8 mouse cellular contexts compared by ENCODE assay signal in the genomic region with DNA sequence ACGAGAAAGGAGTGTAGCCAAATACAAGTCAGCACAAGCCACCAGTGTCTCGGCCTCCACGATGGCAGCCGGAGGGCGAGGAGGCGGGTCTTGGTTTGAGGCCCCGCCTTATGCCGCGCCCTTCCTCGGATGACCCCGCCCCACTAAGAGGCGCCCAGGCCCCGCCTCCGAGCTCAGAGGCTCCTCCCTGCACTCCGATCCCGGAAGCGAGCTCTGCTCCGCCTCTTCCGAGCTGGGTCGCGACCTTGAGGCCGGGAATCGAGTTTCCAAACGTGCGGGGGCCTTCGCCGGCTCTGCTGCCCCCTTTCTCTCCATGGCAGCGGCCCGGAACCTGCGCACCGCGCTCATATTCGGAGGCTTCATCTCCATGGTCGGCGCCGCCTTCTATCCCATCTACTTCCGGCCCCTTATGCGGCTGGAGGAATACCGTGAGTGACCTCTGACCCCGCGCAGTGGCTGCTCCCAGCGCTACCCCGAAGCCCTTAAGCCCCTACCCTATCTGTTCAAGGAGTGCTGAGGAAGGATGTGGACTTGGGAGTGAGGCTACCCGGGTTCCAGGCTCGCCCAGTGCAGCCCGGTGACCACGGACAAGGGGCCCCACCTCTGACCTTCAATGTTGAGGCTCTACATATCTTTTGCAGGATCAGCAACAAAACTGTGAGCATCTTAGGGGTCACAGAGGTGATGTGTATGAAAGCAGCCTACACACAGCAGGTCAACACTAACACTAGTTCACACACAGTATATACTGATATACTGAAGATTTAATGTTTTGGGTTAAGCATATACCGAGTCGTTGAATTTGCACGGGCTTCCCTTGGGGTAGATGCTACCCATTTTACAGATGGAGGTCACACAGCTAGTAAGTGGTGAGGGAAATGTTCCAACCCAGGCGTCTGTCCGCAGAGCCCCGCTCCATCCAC. TPM values are rescaled to one million over a fixed set of nuclear protein-coding genes. Genes with fewer than 3 reads are reported as not detected.
DNase-seq lines count a peak whose midpoint lies in the region; ATAC-seq and TF ChIP-seq lines count a peak whose summit lies in the region.

TSS of gene Smim20 (plus strand) at position 153 of the 923 bp plus-strand sequence.

- H3K27ac ChIP-seq in bone marrow macrophage, adult 2 months (ENCODE audit: insufficient read depth, low read depth, low read length): peak within 1 kb of the TSS; percentile 82
- peak within 1 kb of the TSS; percentile 97 for H3K27ac ChIP-seq in heart, embryonic 10.5 days
- H3K27ac ChIP-seq in kidney, embryonic 16.5 days (ENCODE audit: low read length): peak within 1 kb of the TSS; percentile 80
- peak within 1 kb of the TSS; percentile 74 for H3K27ac ChIP-seq in liver, embryonic 12.5 days
- peak within 1 kb of the TSS; percentile 58 for H3K27ac ChIP-seq in stomach, embryonic 15.5 days

- peaks cover 11% of the 10 kb centered on the region for H3K4me1 ChIP-seq in bone marrow macrophage, adult 2 months (ENCODE audit: control insufficient read depth, insufficient read depth, low read length)
- peaks cover 40% of the 10 kb centered on the region for H3K4me1 ChIP-seq in heart, embryonic 10.5 days
- H3K4me1 ChIP-seq in kidney, embryonic 16.5 days (ENCODE audit: insufficient read depth, low read length): peaks cover 22% of the 10 kb centered on the region
- H3K4me1 ChIP-seq in liver, embryonic 12.5 days: peaks cover 46% of the 10 kb centered on the region
- H3K4me1 ChIP-seq in stomach, embryonic 15.5 days: peaks cover 4% of the 10 kb centered on the region; the same call in 1 of the 2 replicates

- WGBS in heart, embryonic 10.5 days: 11% methylated on average over 52 of the region's 53 CpGs
- WGBS in kidney, embryonic 16.5 days: 10% methylated on average over 53 of the region's 53 CpGs
- 9% methylated on average over 53 of the region's 53 CpGs for WGBS in liver, embryonic 12.5 days (ENCODE audit: insufficient replicate concordance)
- 12% methylated on average over 53 of the region's 53 CpGs for WGBS in stomach, embryonic 15.5 days

- peak within 1 kb of the TSS; percentile 81 for H3K4me3 ChIP-seq in bone marrow macrophage, adult 2 months (ENCODE audit: insufficient read depth, low read length)
- H3K4me3 ChIP-seq in heart, embryonic 10.5 days: peak within 1 kb of the TSS; percentile 80
- H3K4me3 ChIP-seq in kidney, embryonic 16.5 days (ENCODE audit: low read length): peak within 1 kb of the TSS; percentile 61
- H3K4me3 ChIP-seq in liver, embryonic 12.5 days: peak within 1 kb of the TSS; percentile 74
- peak within 1 kb of the TSS; percentile 57 for H3K4me3 ChIP-seq in stomach, embryonic 15.5 days (replicated peaks)

- peak; percentile 96 for DNase-seq in B cell, adult 2 months
- DNase-seq in heart, embryonic 10.5 days (ENCODE audit: low spot score): peak; percentile 96
- peak; percentile 84 to 91 for DNase-seq in natural killer cell, adult 2 months (ENCODE audit: low spot score in 2 of 2)

- peak within 1 kb of the TSS; percentile 68 for H3K4me2 ChIP-seq in kidney, embryonic 16.5 days (replicated peaks; ENCODE audit: low read depth, low read length)
- H3K4me2 ChIP-seq in liver, embryonic 12.5 days: peak within 1 kb of the TSS; percentile 76
- peak within 1 kb of the TSS; percentile 69 for H3K4me2 ChIP-seq in stomach, embryonic 15.5 days

- no peaks in the 10 kb centered on the region for H3K36me3 ChIP-seq in heart, embryonic 10.5 days
- H3K36me3 ChIP-seq in kidney, embryonic 16.5 days (ENCODE audit: insufficient read depth, low read length): no peaks in the 10 kb centered on the region
- 0 out of 2 replicates have a peak, but pooled peaks cover 3% of the 10 kb centered on the region for H3K36me3 ChIP-seq in liver, embryonic 12.5 days
- no peaks in the 10 kb centered on the region for H3K36me3 ChIP-seq in stomach, embryonic 15.5 days

- H3K9ac ChIP-seq in kidney, embryonic 16.5 days (replicated peaks; ENCODE audit: low read length): peak within 1 kb of the TSS; percentile 69
- H3K9ac ChIP-seq in liver, embryonic 12.5 days: peak within 1 kb of the TSS; percentile 76
- H3K9ac ChIP-seq in stomach, embryonic 15.5 days: peak within 1 kb of the TSS; percentile 13; the same call in 1 of the 2 replicates

- H3K9me3 ChIP-seq in heart, embryonic 10.5 days: no peaks in the 10 kb centered on the region
- H3K9me3 ChIP-seq in kidney, embryonic 16.5 days (ENCODE audit: low read length): 0 out of 2 replicates have a peak, but pooled peaks cover under 1% of the 10 kb centered on the region
- H3K9me3 ChIP-seq in liver, embryonic 12.5 days (replicated peaks): no peaks in the 10 kb centered on the region
- H3K9me3 ChIP-seq in stomach, embryonic 15.5 days: no peaks in the 10 kb centered on the region

- no peak for TF ChIP-seq CTCF in bone marrow macrophage, adult 2 months (IDR thresholded peaks at IDR 0.05; ENCODE audit: low read depth, low read length)

- no peak for TF ChIP-seq POLR2A in bone marrow macrophage, adult 2 months (IDR thresholded peaks at IDR 0.05; ENCODE audit: borderline replicate concordance, low read depth, low read length)

- peak; percentile 98 for ATAC-seq in erythroblast, adult 5-6 weeks (replicated peaks; ENCODE audit: low FRiP score, poor library complexity, severe bottlenecking)
- peak; percentile 92 for ATAC-seq in kidney, embryonic 16.5 days (ENCODE audit: low FRiP score, low TSS enrichment)
- ATAC-seq in liver, embryonic 12.5 days: peak; percentile 95
- peak; percentile 95 for ATAC-seq in stomach, embryonic 15.5 days (ENCODE audit: insufficient read depth, low FRiP score, low read depth)

- H3K27me3 ChIP-seq in heart, embryonic 10.5 days (ENCODE audit: insufficient read depth, poor library complexity, severe bottlenecking): no peaks in the 10 kb centered on the region
- no peaks in the 10 kb centered on the region for H3K27me3 ChIP-seq in kidney, embryonic 16.5 days (ENCODE audit: insufficient read depth, low read length)
- no peaks in the 10 kb centered on the region for H3K27me3 ChIP-seq in liver, embryonic 12.5 days (replicated peaks)
- no peaks in the 10 kb centered on the region for H3K27me3 ChIP-seq in stomach, embryonic 15.5 days (replicated peaks)

RNA-seq across cellular contexts. Expression of gene Smim20, which starts in this region (rescaled TPM):
- 42.0 and 45.6 TPM in 2 replicates for polyA plus RNA-seq in bone marrow macrophage, adult 2 months (2012; ENCODE audit: insufficient read depth, insufficient read length, missing spikeins)
- total RNA-seq in erythroblast, adult 5-6 weeks (2015; ENCODE audit: low replicate concordance): 6.0 and 34.3 TPM in 2 replicates
- total RNA-seq in erythroblast, adult 5-6 weeks (2017; ENCODE audit: low replicate concordance): 7.5 and 10.6 TPM in 2 replicates
- 104 and 164 TPM in 2 replicates for polyA plus RNA-seq in heart, embryonic 10.5 days (2016; fragmentation: Nextera tagmentation; extraction: Ambion mirVana)
- polyA plus RNA-seq in kidney, embryonic 16.5 days (2015; fragmentation: Nextera tagmentation; extraction: Ambion mirVana): 98.2 and 98.5 TPM in 2 replicates
- polyA plus RNA-seq in liver, embryonic 12.5 days (2016; fragmentation: Nextera tagmentation; extraction: Ambion mirVana): 38.3 and 47.5 TPM in 2 replicates
- 85.6 and 89.8 TPM in 2 replicates for polyA plus RNA-seq in stomach, embryonic 15.5 days (2015; fragmentation: Nextera tagmentation; extraction: Ambion mirVana)

Comparison
In these comparisons a context has a peak if more than half of its experiments do, and no peak if none do; other contexts are left out.
1. Peak in every context shown above with its lines: DNase-seq, ATAC-seq, H3K4me3 ChIP-seq and H3K27ac ChIP-seq.
2. H3K9ac ChIP-seq: peak in every context shown above with its lines; median percentile 76 in liver, embryonic 12.5 days; 69 in kidney, embryonic 16.5 days; 13 in stomach, embryonic 15.5 days.